Comparison of ENCODE assay signal across 8 mouse cellular contexts in the genomic region with DNA sequence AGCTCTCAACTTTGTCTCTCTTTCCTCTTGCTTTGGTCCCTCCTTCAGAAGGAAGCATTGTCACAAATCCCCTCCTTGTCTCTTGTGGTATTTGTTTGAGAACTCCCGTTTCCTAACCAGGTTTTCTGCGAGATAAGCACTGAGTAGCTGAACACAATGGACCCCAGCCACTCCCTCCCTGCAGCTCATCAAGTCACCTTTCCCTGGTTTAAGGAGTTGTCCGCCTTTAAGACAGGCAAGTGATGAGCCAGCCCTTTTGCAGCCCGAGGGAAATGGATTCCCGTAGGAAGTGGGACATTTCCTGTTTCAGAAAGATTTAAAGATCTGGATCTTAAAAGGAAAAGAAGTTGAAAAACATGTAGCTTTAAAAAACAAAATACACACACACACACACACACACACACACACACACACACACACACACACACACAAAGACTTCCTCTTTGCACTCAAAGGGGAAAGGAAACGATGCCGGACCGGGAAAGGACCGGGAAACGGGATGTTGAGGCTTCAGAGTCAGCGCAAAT. TPM values are rescaled to one million over a fixed set of nuclear protein-coding genes. Genes with fewer than 3 reads are reported as not detected.
DNase-seq lines count a peak whose midpoint lies in the region.

No protein-coding gene starts in this region.

- no peaks in the 10 kb centered on the region for H3K27me3 ChIP-seq in limb, embryonic 10.5 days (ENCODE audit: low read depth, poor library complexity, severe bottlenecking)

- H3K9me3 ChIP-seq in limb, embryonic 10.5 days (replicated peaks): no peaks in the 10 kb centered on the region

- peak; percentile 6 for DNase-seq in gastrocnemius, adult 18-20 months (ENCODE audit: low spot score)
- DNase-seq in gastrocnemius, postnatal 10 days: no peak
- DNase-seq in heart, adult 8-10 months (ENCODE audit: low spot score): peak; percentile 67
- peak; percentile 56 for DNase-seq in kidney, postnatal 14 days
- DNase-seq in lung, postnatal 4 days: peak; percentile 63 to 69
- DNase-seq in ovary, adult 18-20 months (ENCODE audit: low spot score): no peak
- DNase-seq in spleen, postnatal 10 days (ENCODE audit: low spot score in 2 of 2): no peak
- DNase-seq in limb, embryonic 10.5 days (ENCODE audit: low spot score): no peak

- no peak overlapping the region for H3K4me3 ChIP-seq in limb, embryonic 10.5 days

- no peaks in the 10 kb centered on the region for H3K36me3 ChIP-seq in limb, embryonic 10.5 days

- 78% methylated on average over 11 of the region's 11 CpGs for WGBS in limb, embryonic 10.5 days

- H3K4me1 ChIP-seq in limb, embryonic 10.5 days: no peaks in the 10 kb centered on the region

- no peak overlapping the region for H3K27ac ChIP-seq in limb, embryonic 10.5 days

RNA-seq across cellular contexts. Expression of a gene that starts 16.9 kb away (rescaled TPM):
- 1 to 10 TPM; 2.2 to 2.9 TPM for total RNA-seq in gastrocnemius, adult 18-20 months (2021)
- 10 to 100 TPM; 11.3 to 13.0 TPM for total RNA-seq in gastrocnemius, postnatal 10 days (2021)
- total RNA-seq in heart, adult 8-10 months (2022): 10 to 100 TPM; 39.5 to 67.3 (median 48.9) TPM
- 12.5 and 13.9 TPM in 2 replicates for polyA plus RNA-seq in limb, embryonic 10.5 days (2016; fragmentation: Nextera tagmentation; extraction: Ambion mirVana)

RNA-seq across cellular contexts. Expression of a gene that starts 34.5 kb away (rescaled TPM):
- total RNA-seq in gastrocnemius, adult 18-20 months (2021): 10 to 100 TPM; 11.1 TPM
- 10 to 100 TPM; 24.5 to 31.6 TPM for total RNA-seq in gastrocnemius, postnatal 10 days (2021)
- total RNA-seq in heart, adult 8-10 months (2022): 10 to 100 TPM; 18.9 to 25.4 (median 24.4) TPM
- 16.6 and 19.6 TPM in 2 replicates for polyA plus RNA-seq in limb, embryonic 10.5 days (2016; fragmentation: Nextera tagmentation; extraction: Ambion mirVana)

Comparison
In these comparisons a context has a peak if more than half of its experiments do, and no peak if none do; other contexts are left out.
1. DNase-seq: peak in gastrocnemius, adult 18-20 months (single experiment), heart, adult 8-10 months (single experiment), kidney, postnatal 14 days (single experiment) and lung, postnatal 4 days (2 of 2); none in gastrocnemius, postnatal 10 days (single experiment), ovary, adult 18-20 months (single experiment), spleen, postnatal 10 days (0 of 2) and limb, embryonic 10.5 days (single experiment).